Mouse (Mus musculus): ENCODE data around the gene Dennd4b. TPM values are rescaled to one million over a fixed set of nuclear protein-coding genes. Genes with fewer than 3 reads are reported as not detected.
A peak's percentile ranks its signal among the peaks of the same experiment; 100 is the strongest.

The Dennd4b gene
- total and polyA plus RNA-seq, 2 experiments: 2.2 to 9.2 TPM

- no peak overlapping the region for H3K9ac ChIP-seq (ENCODE audit: low read depth, low read length)
- TF ChIP-seq POLR2A (IDR thresholded peaks at IDR 0.05; ENCODE audit: extremely low read depth, insufficient read depth, low read length): no peak
- H3K4me3 ChIP-seq (ENCODE audit: insufficient read depth, low read depth, low read length): no peak overlapping the region
- peak; percentile 23 for DNase-seq (ENCODE audit: extremely low read depth, low read depth, low spot score)
- no peaks in the 10 kb centered on the region for H3K27me3 ChIP-seq (ENCODE audit: control insufficient read depth, insufficient read depth, low read length)
- H3K36me3 ChIP-seq (ENCODE audit: control insufficient read depth, insufficient read depth, low read length): no peaks in the 10 kb centered on the region
- H3K27ac ChIP-seq (replicated peaks; ENCODE audit: insufficient read depth, low read depth, low read length): no peak overlapping the region
- 42% methylated on average over 5 of the region's 5 CpGs for WGBS
- peaks cover 1% of the 10 kb centered on the region; the same call in 1 of the 2 replicates for H3K4me1 ChIP-seq (ENCODE audit: control insufficient read depth, insufficient read depth, low read length)
- H3K79me2 ChIP-seq (ENCODE audit: control insufficient read depth, insufficient read depth, low read length): peaks cover 38% of the 10 kb centered on the region; the same call in 1 of the 2 replicates
These were observed 58.1 kb downstream of the Dennd4b start for GRCm38 (mm10) chr3:90323119-90323518.

Other genes with a start within 250 kb of the Dennd4b start
- gene 4933434E20Rik, start 213.5 kb upstream of the Dennd4b start, total RNA-seq (2014; rRNA removed): 64.7 and 67.9 TPM in 2 replicates
- gene 4933434E20Rik, start 213.5 kb upstream of the Dennd4b start, polyA plus RNA-seq (2012; rRNA removed): 23.4 and 24.2 TPM in 2 replicates
- 32.6 and 36.5 TPM in 2 replicates for gene Ubap2l, start 212.6 kb upstream of the Dennd4b start, total RNA-seq (2014; rRNA removed)
- gene Ubap2l, start 212.6 kb upstream of the Dennd4b start, polyA plus RNA-seq (2012; rRNA removed): 37.7 and 46.3 TPM in 2 replicates
- 53.4 and 56.2 TPM in 2 replicates for gene Tpm3, start 192.5 kb upstream of the Dennd4b start, total RNA-seq (2014; rRNA removed)
- gene Tpm3, start 192.5 kb upstream of the Dennd4b start, polyA plus RNA-seq (2012; rRNA removed): 36.4 and 43.0 TPM in 2 replicates
- 0.07 and 0.09 TPM in 2 replicates for gene Nup210l, start 161.1 kb upstream of the Dennd4b start, total RNA-seq (2014; rRNA removed)
- 0.01 and 0.02 TPM in 2 replicates for gene Nup210l, start 161.1 kb upstream of the Dennd4b start, polyA plus RNA-seq (2012; rRNA removed)
- gene Rps27, start 51.5 kb upstream of the Dennd4b start, total RNA-seq (2014; rRNA removed): 904 and 942 TPM in 2 replicates
- 220 and 226 TPM in 2 replicates for gene Rps27, start 51.5 kb upstream of the Dennd4b start, polyA plus RNA-seq (2012; rRNA removed)
- gene Rab13, start 51.5 kb upstream of the Dennd4b start, total RNA-seq (2014; rRNA removed): 4.8 and 5.2 TPM in 2 replicates
- gene Rab13, start 51.5 kb upstream of the Dennd4b start, polyA plus RNA-seq (2012; rRNA removed): 3.0 and 3.4 TPM in 2 replicates
- gene Jtb, start 33.6 kb upstream of the Dennd4b start, total RNA-seq (2014; rRNA removed): 44.9 and 57.5 TPM in 2 replicates
- gene Jtb, start 33.6 kb upstream of the Dennd4b start, polyA plus RNA-seq (2012; rRNA removed): 73.7 and 77.0 TPM in 2 replicates
- 0.09 and 0.13 TPM in 2 replicates for gene Creb3l4, start 21.7 kb upstream of the Dennd4b start, total RNA-seq (2014; rRNA removed)
- gene Creb3l4, start 21.7 kb upstream of the Dennd4b start, polyA plus RNA-seq (2012; rRNA removed): 0.12 and 0.16 TPM in 2 replicates
- gene Slc39a1, start 17.0 kb upstream of the Dennd4b start, total RNA-seq (2014; rRNA removed): 59.3 and 64.3 TPM in 2 replicates
- gene Slc39a1, start 17.0 kb upstream of the Dennd4b start, polyA plus RNA-seq (2012; rRNA removed): 67.7 and 68.0 TPM in 2 replicates
- gene Crtc2, start 11.0 kb upstream of the Dennd4b start, total RNA-seq (2014; rRNA removed): 6.8 and 10.8 TPM in 2 replicates
- gene Crtc2, start 11.0 kb upstream of the Dennd4b start, polyA plus RNA-seq (2012; rRNA removed): 33.8 and 34.4 TPM in 2 replicates
- gene Gatad2b, start 28.0 kb downstream of the Dennd4b start, total RNA-seq (2014; rRNA removed): 6.3 and 7.7 TPM in 2 replicates
- 6.6 and 7.1 TPM in 2 replicates for gene Gatad2b, start 28.0 kb downstream of the Dennd4b start, polyA plus RNA-seq (2012; rRNA removed)
- gene Slc27a3, start 124.8 kb downstream of the Dennd4b start, total RNA-seq (2014; rRNA removed): 0.37 and 1.1 TPM in 2 replicates
- 1.00 and 2.3 TPM in 2 replicates for gene Slc27a3, start 124.8 kb downstream of the Dennd4b start, polyA plus RNA-seq (2012; rRNA removed)
- gene Ints3, start 168.4 kb downstream of the Dennd4b start, total RNA-seq (2014; rRNA removed): 8.9 and 11.3 TPM in 2 replicates
- 11.4 and 12.4 TPM in 2 replicates for gene Ints3, start 168.4 kb downstream of the Dennd4b start, polyA plus RNA-seq (2012; rRNA removed)
- gene Npr1, start 200.7 kb downstream of the Dennd4b start, total RNA-seq (2014; rRNA removed): 5.6 and 8.3 TPM in 2 replicates
- gene Npr1, start 200.7 kb downstream of the Dennd4b start, polyA plus RNA-seq (2012; rRNA removed): 10.2 and 13.2 TPM in 2 replicates
- gene Ilf2, start 210.9 kb downstream of the Dennd4b start, total RNA-seq (2014; rRNA removed): 13.2 and 16.0 TPM in 2 replicates
- 6.5 and 6.9 TPM in 2 replicates for gene Ilf2, start 210.9 kb downstream of the Dennd4b start, polyA plus RNA-seq (2012; rRNA removed)
- gene Snapin, start 225.8 kb downstream of the Dennd4b start, total RNA-seq (2014; rRNA removed): 12.8 and 18.5 TPM in 2 replicates
- gene Snapin, start 225.8 kb downstream of the Dennd4b start, polyA plus RNA-seq (2012; rRNA removed): 10.4 and 10.6 TPM in 2 replicates
- gene Chtop, start 244.3 kb downstream of the Dennd4b start, total RNA-seq (2014; rRNA removed): 30.9 and 31.0 TPM in 2 replicates
- 23.5 and 24.9 TPM in 2 replicates for gene Chtop, start 244.3 kb downstream of the Dennd4b start, polyA plus RNA-seq (2012; rRNA removed)
- gene S100a1, start 249.2 kb downstream of the Dennd4b start, total RNA-seq (2014; rRNA removed): 115 and 123 TPM in 2 replicates
- gene S100a1, start 249.2 kb downstream of the Dennd4b start, polyA plus RNA-seq (2012; rRNA removed): 241 and 335 TPM in 2 replicates
- 70.7 and 81.7 TPM in 2 replicates for gene S100a13, start 249.2 kb downstream of the Dennd4b start, total RNA-seq (2014; rRNA removed)
- 40.2 and 40.5 TPM in 2 replicates for gene S100a13, start 249.2 kb downstream of the Dennd4b start, polyA plus RNA-seq (2012; rRNA removed)